Mouse (Mus musculus) ES-Bruce4 (cell line): ENCODE measurements around the gene Sfxn1.

Experiments used
- CTCF ChIP-seq: IDR thresholded peaks from one replicate; pipeline ENCODE4 v1.8.1; 2011; ENCODE audit warnings: low read depth, low read length
- EP300 ChIP-seq: IDR thresholded peaks from 2 replicates; pipeline ENCODE4 v1.6.1; 2011; ENCODE audit warnings: low read depth, low read length; ENCODE audit not compliant: insufficient read depth
- POLR2A ChIP-seq: IDR thresholded peaks from one replicate; pipeline ENCODE4 v1.8.1; 2011; ENCODE audit warnings: low read length; ENCODE audit not compliant: insufficient read depth

DNA sequence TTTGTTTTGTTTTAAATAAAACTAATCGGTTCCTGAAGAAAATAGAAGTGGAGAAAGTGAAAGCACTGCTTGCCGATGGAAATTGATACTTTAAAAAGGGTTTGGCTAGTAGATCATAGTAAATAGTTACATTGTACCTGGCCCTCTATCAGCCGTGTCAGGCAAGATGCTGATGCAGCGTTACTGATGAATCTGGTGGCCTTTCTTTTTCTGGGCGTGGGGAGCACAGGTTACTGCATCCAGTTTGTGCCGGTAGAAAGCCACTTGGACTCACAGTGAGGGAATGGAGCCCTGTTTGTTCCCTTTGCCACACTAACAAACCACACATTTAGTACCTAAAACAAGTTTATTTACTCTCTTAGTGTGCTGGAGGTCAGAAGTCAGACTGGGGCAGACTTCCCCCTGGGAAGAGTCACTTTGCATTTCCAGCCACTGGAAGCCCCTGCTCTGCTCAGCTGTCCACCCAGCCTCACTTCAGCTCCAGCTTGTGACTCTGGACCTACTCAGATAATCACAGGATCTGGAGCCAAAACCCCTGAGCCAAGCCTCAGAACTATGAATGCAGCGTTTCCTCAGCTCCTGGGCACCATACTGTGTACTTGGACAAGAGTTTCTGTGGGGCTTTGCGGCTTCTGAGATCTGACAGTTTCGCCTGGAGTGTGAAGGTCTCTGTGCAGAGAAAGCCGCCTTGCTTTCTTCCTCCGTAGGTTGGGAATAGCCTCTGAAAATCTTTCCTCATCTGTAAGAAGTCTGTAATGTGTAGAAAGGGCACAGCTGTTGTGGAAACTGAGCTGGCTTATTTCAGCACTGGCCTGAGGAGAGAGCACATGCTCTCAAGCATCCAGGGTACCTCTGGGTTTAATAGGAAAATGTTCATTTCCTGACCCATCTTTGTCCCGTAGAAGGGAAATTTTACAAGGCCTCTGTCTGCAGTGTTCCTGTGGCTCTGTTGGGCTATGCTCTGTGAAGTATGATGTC lies 8.4 kb downstream of the Sfxn1 start:
- TF ChIP-seq CTCF = no peak
- TF ChIP-seq POLR2A = no peak
- no peak for TF ChIP-seq EP300
